Mouse (Mus musculus) spleen, adult 2 months (tissue): ENCODE data around the gene Fancc. TPM values are rescaled to one million over a fixed set of nuclear protein-coding genes. Genes with fewer than 3 reads are reported as not detected.
"Not testable (repeated sequence)": the region's sequence is repeated elsewhere in the genome, so short reads cannot be mapped to it uniquely, and the experiment has no call there.

ENCODE experiments used
- DNase-seq, 2 experiments: peaks; one replicate each; pipeline versions ENCODE4 v3.0.0 to v3.0.0-alpha.2; 2012 to 2021; ENCODE audit warnings: low spot score in 2 of 2, low read depth in 1 of 2
- H3K27ac ChIP-seq: fragments of 200-500 bp; 2 replicates; pipeline ENCODE4 v1.5.1; 2012; ENCODE audit warnings: low read length, inconsistent platforms; ENCODE audit not compliant: insufficient read depth
- H3K27me3 ChIP-seq: fragments of 200-500 bp; 2 replicates; pipeline ENCODE4 v1.6.1; 2012; ENCODE audit warnings: mild to moderate bottlenecking, moderate library complexity, low read length, inconsistent platforms; ENCODE audit not compliant: control insufficient read depth, insufficient read depth
- H3K36me3 ChIP-seq: fragments of 200-500 bp; 2 replicates; pipeline ENCODE4 v1.6.1; 2012; ENCODE audit warnings: mild to moderate bottlenecking, low read length, inconsistent platforms; ENCODE audit not compliant: control insufficient read depth, insufficient read depth
- H3K4me1 ChIP-seq: fragments of 200-500 bp; 2 replicates; pipeline ENCODE4 v1.6.1; 2011; ENCODE audit warnings: inconsistent platforms; ENCODE audit not compliant: control insufficient read depth, insufficient read depth, insufficient read length
- H3K4me3 ChIP-seq: fragments of 200-500 bp; 2 replicates; pipeline ENCODE4 v1.5.1; 2011; ENCODE audit warnings: mild to moderate bottlenecking, inconsistent platforms; ENCODE audit not compliant: insufficient read depth, insufficient read length; ENCODE audit errors: extremely low read depth
- CTCF ChIP-seq: fragments of 200-500 bp; IDR thresholded peaks from 2 replicates; pipeline ENCODE4 v1.5.1; 2011; ENCODE audit warnings: mild to moderate bottlenecking, inconsistent platforms; ENCODE audit not compliant: insufficient read depth, insufficient read length, insufficient replicate concordance; ENCODE audit errors: extremely low read depth
- POLR2A ChIP-seq: fragments of 200-500 bp; IDR thresholded peaks from 2 replicates; pipeline ENCODE4 v1.6.1; 2011; ENCODE audit warnings: low read depth, low read length, inconsistent platforms
- WGBS: fragments of 180-500 bp; shearing (Covaris S2); methylation state at CpG from one replicate; pipeline ENCODE4 v1.1.7; 2018; 5-methylcytosine and 5-hydroxymethylcytosine counted together
- polyA plus RNA-seq: library from polyadenylated mRNA; depleted of rRNA; stranded (reverse); fragments of >200 nt; gene quantifications from 2 replicates; pipeline ENCODE4 v1.2.3, GENCODE M21; 2012

The Fancc gene
- polyA plus RNA-seq, 1 experiment, result 5.1 TPM

- DNase-seq, result no peak
- no peak overlapping the region for H3K27ac ChIP-seq
- no peak for TF ChIP-seq POLR2A
- no peak for TF ChIP-seq CTCF
- H3K4me3 ChIP-seq, result no peak overlapping the region
- no peaks in the 10 kb centered on the region for H3K27me3 ChIP-seq
- no peaks in the 10 kb centered on the region for H3K4me1 ChIP-seq
- H3K36me3 ChIP-seq, result peaks cover 3% of the 10 kb centered on the region
- WGBS, result 93% methylated on average over 7 of the region's 7 CpGs
Observed at GRCm38 (mm10) chr13:63319814-63320213, 177.3 kb downstream of the Fancc start.

GRCm38 (mm10) chr13:63317681-63318104, 179.4 kb downstream of the Fancc start:
- 84% methylated on average over 7 of the region's 7 CpGs for WGBS
- H3K4me1 ChIP-seq, result no peaks in the 10 kb centered on the region
- peaks cover 3% of the 10 kb centered on the region for H3K36me3 ChIP-seq
- H3K4me3 ChIP-seq, result no peak overlapping the region
- DNase-seq, result no peak
- no peak overlapping the region for H3K27ac ChIP-seq
- TF ChIP-seq CTCF (no peak), POLR2A (no peak)
- H3K27me3 ChIP-seq, result no peaks in the 10 kb centered on the region

GRCm38 (mm10) chr13:63316407-63316806, 180.7 kb downstream of the Fancc start:
- no peak overlapping the region for H3K27ac ChIP-seq
- H3K27me3 ChIP-seq, result no peaks in the 10 kb centered on the region
- peaks cover 3% of the 10 kb centered on the region for H3K36me3 ChIP-seq
- TF ChIP-seq POLR2A (no peak), CTCF (no peak)
- WGBS, result 95% methylated on average over 5 of the region's 5 CpGs
- H3K4me1 ChIP-seq, result no peaks in the 10 kb centered on the region
- no peak overlapping the region for H3K4me3 ChIP-seq
- no peak for DNase-seq

GRCm38 (mm10) chr13:63315777-63316176, 181.3 kb downstream of the Fancc start:
- Histone ChIP-seq H3K27ac (no peak overlapping the region), H3K4me3 (no peak overlapping the region), H3K4me1 (no peaks in the 10 kb centered on the region), H3K27me3 (no peaks in the 10 kb centered on the region), H3K36me3 (peaks cover 4% of the 10 kb centered on the region)
- no peak for DNase-seq
- WGBS, result 62% methylated on average over 6 of the region's 6 CpGs
- TF ChIP-seq CTCF, result no peak
- TF ChIP-seq POLR2A, result no peak

- not testable (repeated sequence) for H3K4me1 ChIP-seq, H3K27ac ChIP-seq, H3K4me3 ChIP-seq, DNase-seq, H3K27me3 ChIP-seq, H3K36me3 ChIP-seq
- 94% methylated on average over 4 of the region's 4 CpGs for WGBS
Observed at GRCm38 (mm10) chr13:63315111-63315510, 182.0 kb downstream of the Fancc start.

GRCm38 (mm10) chr13:63314608-63314920, 182.5 kb downstream of the Fancc start:
- no peak for DNase-seq
- Histone ChIP-seq H3K27ac (no peak overlapping the region), H3K36me3 (peaks cover 4% of the 10 kb centered on the region), H3K4me1 (no peaks in the 10 kb centered on the region), H3K4me3 (no peak overlapping the region), H3K27me3 (no peaks in the 10 kb centered on the region)
- no peak for TF ChIP-seq POLR2A
- no peak for TF ChIP-seq CTCF
- WGBS, result 71% methylated on average over 4 of the region's 4 CpGs

- Histone ChIP-seq H3K27me3 (no peaks in the 10 kb centered on the region), H3K4me1 (no peaks in the 10 kb centered on the region), H3K4me3 (no peak overlapping the region), H3K36me3 (peaks cover 4% of the 10 kb centered on the region), H3K27ac (no peak overlapping the region)
- no peak for DNase-seq
- no peak for TF ChIP-seq POLR2A
- WGBS, result 69% methylated on average over 12 of the region's 12 CpGs
Observed at GRCm38 (mm10) chr13:63313748-63314607, 183.1 kb downstream of the Fancc start.
